Mouse (Mus musculus) megakaryocyte, embryonic 14.5 days (primary cell): Measurements from ENCODE around the gene Isl2. TPM values are rescaled to one million over a fixed set of nuclear protein-coding genes. Genes with fewer than 3 reads are reported as not detected.
A peak's percentile ranks its signal among the peaks of the same experiment; 100 is the strongest.

Experiments used
- H3K27me3 ChIP-seq: replicated peaks from 2 replicates; pipeline ENCODE3; 2012; ENCODE audit warnings: inconsistent platforms
- H3K36me3 ChIP-seq: replicated peaks from 2 replicates; pipeline ENCODE3; 2012; ENCODE audit warnings: low read length, inconsistent platforms, mixed read lengths
- H3K4me1 ChIP-seq: 2 replicates; pipeline ENCODE4 v1.6.1; 2012; ENCODE audit warnings: inconsistent platforms
- H3K4me3 ChIP-seq: replicated peaks from 2 replicates; pipeline ENCODE3; 2012; ENCODE audit warnings: moderate library complexity, mild to moderate bottlenecking, inconsistent platforms
- H3K9me3 ChIP-seq: 2 replicates; pipeline ENCODE4 v1.6.1; 2012; ENCODE audit warnings: inconsistent platforms
- FLI1 ChIP-seq: IDR thresholded peaks from 2 replicates; pipeline ENCODE4 v1.6.1; 2012; ENCODE audit warnings: low read length, inconsistent platforms, mixed read lengths
- GATA1 ChIP-seq: IDR thresholded peaks from 3 replicates; pipeline ENCODE4 v1.6.1; 2012; ENCODE audit warnings: mixed read lengths, low read length, inconsistent platforms, borderline replicate concordance
- polyA plus RNA-seq: library from polyadenylated mRNA; stranded (reverse); fragments of >175 nt; gene quantifications from 2 replicates; pipeline ENCODE4 v1.2.3, GENCODE M21; 2012; ENCODE audit warnings: low replicate concordance; ENCODE audit not compliant: insufficient read depth

Isl2 gene
- 0.13 TPM in 1 of 2 replicates, not detected in the other for polyA plus RNA-seq

DNA sequence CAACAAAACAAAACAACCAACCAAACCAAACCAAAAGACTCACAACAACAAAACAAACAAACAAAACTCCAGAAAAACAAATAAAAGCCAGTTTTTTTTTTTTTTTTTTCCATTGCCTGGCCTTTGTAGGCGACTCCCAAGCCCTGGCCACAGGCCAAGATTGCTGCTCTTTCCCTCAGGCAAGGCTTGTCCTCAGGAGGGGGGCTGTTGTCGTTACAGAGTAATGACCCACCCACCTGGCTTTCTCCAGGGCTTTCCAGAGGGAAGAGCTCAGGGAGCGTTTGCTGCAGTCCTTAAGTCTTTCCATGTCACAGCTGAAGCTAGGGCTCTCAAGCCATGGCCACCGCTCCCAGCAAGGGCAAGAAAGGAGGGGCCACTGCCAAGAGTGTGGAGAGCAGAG lies at the start of gene Isl2:
TSS of gene Isl2 (plus strand) at position 296 of the 400 bp plus-strand sequence.
- H3K27me3 ChIP-seq = peaks cover 84% of the 10 kb centered on the region
- TF ChIP-seq FLI1 (no peak), GATA1 (no peak)

DNA sequence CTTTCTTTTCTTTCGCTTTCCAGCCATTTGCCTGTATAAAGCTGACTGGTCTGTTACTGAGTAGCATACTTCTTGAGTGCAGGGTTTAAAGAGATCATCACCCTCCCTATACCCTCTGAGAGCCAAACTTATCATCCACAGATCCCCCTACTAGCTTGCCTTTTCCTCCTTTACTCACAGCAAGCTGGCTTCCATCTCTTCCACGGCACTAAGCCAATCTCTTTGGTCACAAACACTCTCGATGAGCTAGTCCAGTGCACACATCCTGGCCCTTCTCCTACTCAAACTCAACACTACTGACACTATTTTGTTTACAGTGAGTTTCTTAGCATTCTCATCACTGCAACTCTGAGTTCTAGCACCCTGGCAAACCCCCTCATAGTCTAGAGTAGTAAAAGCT lies 30.6 kb upstream of the Isl2 start:
- Histone ChIP-seq H3K4me3 (no peak overlapping the region), H3K27me3 (no peaks in the 10 kb centered on the region), H3K36me3 (peaks cover 14% of the 10 kb centered on the region), H3K4me1 (peaks cover 44% of the 10 kb centered on the region), H3K9me3 (no peaks in the 10 kb centered on the region)
- TF ChIP-seq GATA1 = no peak
- no peak for TF ChIP-seq FLI1

More for the DNA sequence above, at the start of gene Isl2:
- Histone ChIP-seq H3K9me3 (peaks cover 7% of the 10 kb centered on the region; the same call in 1 of the 2 replicates), H3K4me3 (no peak within 1 kb of the TSS), H3K36me3 (no peaks in the 10 kb centered on the region), H3K4me1 (peaks cover 69% of the 10 kb centered on the region)

DNA sequence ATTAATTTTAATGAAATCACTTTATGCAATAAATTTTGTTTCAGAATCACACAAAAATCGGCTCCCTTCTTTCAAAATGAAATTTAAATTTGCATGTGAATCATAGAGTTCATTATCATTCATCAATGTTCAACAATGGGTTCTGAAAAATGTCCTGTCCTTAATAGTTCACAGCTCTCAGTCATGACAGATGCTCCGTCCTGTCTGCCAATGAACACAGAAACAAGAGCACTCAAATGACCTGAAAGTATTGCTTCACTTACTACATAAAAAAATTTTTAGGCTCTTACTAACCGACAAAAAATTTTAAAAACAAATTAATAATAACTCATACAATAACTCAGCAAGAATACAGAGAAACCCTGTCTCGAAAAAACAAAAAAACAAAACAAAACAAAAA lies 29.8 kb upstream of the Isl2 start:
- Histone ChIP-seq H3K27me3 (peaks cover 3% of the 10 kb centered on the region), H3K4me1 (peaks cover 44% of the 10 kb centered on the region), H3K4me3 (no peak overlapping the region), H3K36me3 (peaks cover 14% of the 10 kb centered on the region), H3K9me3 (peaks cover 1% of the 10 kb centered on the region; the same call in 1 of the 2 replicates)
- no peak for TF ChIP-seq FLI1
- no peak for TF ChIP-seq GATA1

DNA sequence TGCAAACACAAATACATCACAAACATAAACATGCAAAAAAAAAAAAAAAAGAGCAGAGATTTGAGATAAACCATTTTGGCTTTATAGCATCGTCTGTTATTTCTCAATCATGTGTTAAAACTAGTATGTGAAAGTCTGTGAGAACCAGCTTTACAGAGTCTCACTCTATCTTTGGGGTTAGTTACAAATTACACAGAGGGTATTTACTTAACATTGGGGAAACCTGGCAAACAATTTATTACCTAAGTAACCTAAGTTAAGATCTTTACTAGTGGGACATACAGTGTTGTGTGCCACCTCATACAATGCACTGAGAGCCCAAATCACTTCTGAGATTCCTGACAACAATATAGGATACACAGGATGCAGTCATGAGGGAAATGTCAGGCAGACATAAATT lies 28.7 kb upstream of the Isl2 start:
- TF ChIP-seq GATA1 (no peak), FLI1 (no peak)
- Histone ChIP-seq H3K36me3 (peaks cover 9% of the 10 kb centered on the region), H3K4me3 (no peak overlapping the region), H3K4me1 (peaks cover 41% of the 10 kb centered on the region), H3K9me3 (peaks cover 8% of the 10 kb centered on the region; the same call in 1 of the 2 replicates), H3K27me3 (peaks cover 8% of the 10 kb centered on the region)

DNA sequence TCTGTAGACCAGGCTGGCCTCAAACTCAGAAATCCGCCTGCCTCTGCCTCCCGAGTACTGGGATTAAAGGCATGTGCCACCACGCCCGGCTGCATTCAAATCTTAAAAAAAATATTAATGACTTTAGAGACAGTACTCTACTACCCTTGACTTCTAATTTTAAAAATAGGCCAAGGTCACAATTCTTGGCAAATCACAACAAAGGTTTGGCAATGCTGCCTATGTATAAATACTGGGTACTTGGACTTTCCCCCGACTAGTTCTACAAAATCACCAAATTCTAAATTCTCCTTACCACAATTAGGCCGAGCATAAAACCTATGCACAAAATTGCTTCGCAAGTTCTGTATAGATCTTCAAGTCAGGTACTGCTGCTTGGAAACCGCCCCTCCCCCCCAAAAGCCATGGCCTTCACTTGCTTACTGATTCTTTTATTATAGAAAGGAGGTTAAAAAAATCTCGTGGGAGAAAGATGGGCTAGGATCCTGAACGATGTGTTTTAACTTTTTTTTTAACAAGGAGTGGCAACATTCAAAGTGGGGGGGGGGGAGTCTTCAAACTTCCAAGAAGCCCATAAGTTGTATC lies 27.7 kb upstream of the Isl2 start:
- TF ChIP-seq GATA1 (no peak), FLI1 (no peak)
- Histone ChIP-seq H3K4me1 (peaks cover 31% of the 10 kb centered on the region), H3K4me3 (peak overlapping the region; percentile 100), H3K9me3 (peaks cover 8% of the 10 kb centered on the region; the same call in 1 of the 2 replicates), H3K36me3 (peaks cover 6% of the 10 kb centered on the region), H3K27me3 (peaks cover 12% of the 10 kb centered on the region)

DNA sequence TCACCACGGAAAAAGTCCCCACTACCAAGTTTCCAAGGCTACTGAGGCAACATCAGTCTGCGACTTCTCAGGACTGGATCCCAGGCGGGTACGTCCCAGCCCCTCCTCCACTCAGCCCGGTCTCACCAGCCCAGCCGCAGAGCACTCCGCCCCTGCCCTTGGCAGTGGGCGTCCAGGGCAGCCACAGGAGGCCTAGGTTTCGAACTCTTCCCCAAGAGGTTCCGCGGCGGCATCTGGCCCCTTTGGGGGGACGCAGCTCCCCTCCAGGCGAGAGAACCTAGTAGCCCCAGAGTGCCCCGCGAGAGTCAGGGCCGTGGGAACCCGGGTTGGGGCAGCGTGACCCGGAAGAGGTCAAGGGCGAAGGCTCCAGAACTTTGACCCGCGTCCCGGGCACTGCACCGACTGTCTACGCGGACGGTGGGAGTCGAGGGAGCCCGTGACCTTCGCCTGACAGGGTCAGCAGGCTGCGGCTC lies 26.9 kb upstream of the Isl2 start:
- peaks cover 28% of the 10 kb centered on the region for H3K4me1 ChIP-seq
- H3K9me3 ChIP-seq = peaks cover 8% of the 10 kb centered on the region; the same call in 1 of the 2 replicates
- TF ChIP-seq FLI1 = no peak
- no peak for TF ChIP-seq GATA1
- peaks cover 13% of the 10 kb centered on the region for H3K27me3 ChIP-seq
- H3K4me3 ChIP-seq = peak overlapping the region; percentile 100
- H3K36me3 ChIP-seq = peaks cover 6% of the 10 kb centered on the region

DNA sequence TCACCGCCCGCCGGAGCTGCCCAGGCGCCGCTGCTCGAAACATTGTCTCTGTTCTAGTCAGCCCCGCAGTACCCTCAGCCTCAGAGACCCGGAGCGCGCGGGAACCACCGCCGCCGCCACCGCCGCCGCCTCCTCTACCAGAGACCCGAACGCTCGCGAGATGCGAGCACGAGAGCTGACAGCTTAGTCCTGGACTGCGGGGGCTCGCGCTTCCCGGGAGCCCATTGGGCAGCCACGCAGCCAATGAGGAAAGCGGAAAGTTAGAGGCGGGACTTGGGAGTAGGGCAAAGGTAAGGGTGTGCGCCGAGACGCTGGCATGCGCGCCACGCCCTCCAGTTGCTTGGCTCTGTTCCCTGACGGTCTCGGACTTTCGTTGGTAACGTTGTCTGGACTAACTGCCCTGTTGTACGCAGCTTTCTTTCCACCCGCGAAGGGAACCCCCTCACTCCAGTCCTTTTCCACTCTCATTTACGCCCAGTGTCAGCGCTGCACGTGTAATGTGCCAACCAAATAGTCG lies 26.4 kb upstream of the Isl2 start, which contains the start of gene Etfa:
TSS of gene Etfa (minus strand) at position 217 of the 517 bp plus-strand sequence.
- peaks cover 13% of the 10 kb centered on the region for H3K27me3 ChIP-seq
- peak within 1 kb of the TSS; percentile 100 for H3K4me3 ChIP-seq
- no peak for TF ChIP-seq FLI1
- no peak for TF ChIP-seq GATA1
- peaks cover 8% of the 10 kb centered on the region; the same call in 1 of the 2 replicates for H3K9me3 ChIP-seq
- peaks cover 28% of the 10 kb centered on the region for H3K4me1 ChIP-seq
- H3K36me3 ChIP-seq = peaks cover 4% of the 10 kb centered on the region

DNA sequence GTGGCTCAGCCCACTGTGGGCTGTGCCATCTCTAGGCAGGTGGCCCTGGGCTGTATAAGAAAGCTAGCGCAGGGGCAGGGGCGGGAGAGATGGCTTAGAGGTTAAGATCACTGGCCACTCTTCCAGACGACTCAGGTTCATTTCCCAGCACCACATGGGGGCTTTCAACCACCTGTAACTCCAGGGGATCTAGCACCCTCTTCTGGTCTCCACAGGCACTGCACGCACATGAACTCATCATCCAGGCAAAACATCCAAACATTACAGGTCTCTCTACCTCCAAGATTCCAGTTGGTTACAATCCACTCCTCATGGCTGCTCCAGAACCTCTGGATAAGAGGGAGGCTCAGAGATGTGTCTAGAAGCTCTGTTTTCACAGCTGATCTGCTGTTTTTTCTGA lies 12.8 kb upstream of the Isl2 start:
- TF ChIP-seq FLI1 (no peak), GATA1 (no peak)
- Histone ChIP-seq H3K36me3 (no peaks in the 10 kb centered on the region), H3K4me1 (no peaks in the 10 kb centered on the region), H3K4me3 (no peak overlapping the region), H3K27me3 (peaks cover 23% of the 10 kb centered on the region), H3K9me3 (peaks cover 9% of the 10 kb centered on the region)

DNA sequence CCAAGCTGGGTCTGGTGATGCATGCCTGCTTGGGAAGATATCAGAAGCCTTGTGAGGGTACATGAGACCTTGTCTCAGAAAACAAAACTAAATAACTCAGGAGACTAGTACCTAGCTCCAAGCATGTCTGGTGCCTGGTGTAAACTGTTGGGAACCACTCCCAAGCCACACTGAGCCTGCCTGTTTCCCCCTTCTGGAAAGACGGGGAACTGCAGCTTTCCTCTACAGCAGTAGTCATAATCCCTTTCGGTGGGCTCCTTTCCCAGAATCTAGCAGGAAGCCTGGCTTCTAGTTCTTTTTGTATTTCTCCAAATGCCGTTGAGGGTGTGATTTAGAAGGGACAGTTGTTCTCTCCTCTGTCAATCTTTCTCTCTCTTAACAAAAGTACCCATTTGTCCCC lies 2.6 kb upstream of the Isl2 start:
- Histone ChIP-seq H3K27me3 (peaks cover 73% of the 10 kb centered on the region), H3K9me3 (peaks cover 7% of the 10 kb centered on the region; the same call in 1 of the 2 replicates), H3K36me3 (no peaks in the 10 kb centered on the region), H3K4me3 (no peak overlapping the region), H3K4me1 (peaks cover 45% of the 10 kb centered on the region)
- no peak for TF ChIP-seq GATA1
- TF ChIP-seq FLI1 = no peak

DNA sequence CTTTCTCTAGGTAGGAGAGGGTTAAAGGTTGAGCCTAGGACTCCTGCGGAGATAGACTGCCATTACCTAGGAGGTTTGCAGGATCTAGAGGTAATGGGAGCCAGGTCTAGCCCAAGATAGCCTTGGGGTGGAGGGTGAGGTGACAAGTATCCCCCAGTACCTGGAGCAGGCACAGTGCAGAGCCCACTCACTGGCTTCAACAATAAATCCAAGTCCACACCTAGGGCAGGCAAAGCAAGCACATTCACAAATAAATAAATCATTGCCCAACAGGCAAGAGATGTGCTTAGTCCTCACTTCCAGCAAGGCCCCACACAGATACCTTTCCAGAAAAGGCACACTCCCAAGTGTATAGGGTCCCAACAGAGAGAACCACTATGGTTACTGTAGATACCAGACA lies 534 bp downstream of the Isl2 start:
- H3K4me3 ChIP-seq = no peak overlapping the region
- H3K9me3 ChIP-seq = peaks cover 7% of the 10 kb centered on the region; the same call in 1 of the 2 replicates
- no peak for TF ChIP-seq GATA1
- no peak for TF ChIP-seq FLI1
- H3K4me1 ChIP-seq = peaks cover 75% of the 10 kb centered on the region
- peaks cover 88% of the 10 kb centered on the region for H3K27me3 ChIP-seq
- H3K36me3 ChIP-seq = no peaks in the 10 kb centered on the region
